Mouse (Mus musculus): ENCODE measurements at regions not wholly inside any gene's neighbourhood (a gene's known extent, or its start where the extent isn't known, plus 50 kb on each side); places are given as distances from the start of the nearest gene placed in this dataset.

GRCm38 (mm10) chr14:109958008-109958407, 796.9 kb downstream of the Slitrk6 start:
- 60% methylated on average over 3 of the region's 3 CpGs for WGBS

GRCm38 (mm10) chr14:109941944-109942343, 813.0 kb downstream of the Slitrk6 start:
- H3K27ac ChIP-seq: no peak overlapping the region
- no peaks in the 10 kb centered on the region for H3K36me3 ChIP-seq
- H3K27me3 ChIP-seq: no peaks in the 10 kb centered on the region
- ATAC-seq (ENCODE audit: borderline replicate concordance, extremely low read depth, low FRiP score, low TSS enrichment): no peak
- H3K9ac ChIP-seq: no peak overlapping the region
- no peak overlapping the region for H3K4me3 ChIP-seq
- no peak overlapping the region for H3K4me2 ChIP-seq
- H3K4me1 ChIP-seq: no peaks in the 10 kb centered on the region
- no peaks in the 10 kb centered on the region for H3K9me3 ChIP-seq
- WGBS: 83% methylated on average over 4 of the region's 4 CpGs

More at GRCm38 (mm10) chr14:109958008-109958407, 796.9 kb downstream of the Slitrk6 start:
- H3K4me1 ChIP-seq: no peaks in the 10 kb centered on the region
- H3K27me3 ChIP-seq: no peaks in the 10 kb centered on the region
- no peak overlapping the region for H3K4me3 ChIP-seq
- no peak overlapping the region for H3K4me2 ChIP-seq
- H3K36me3 ChIP-seq: no peaks in the 10 kb centered on the region
- ATAC-seq (ENCODE audit: borderline replicate concordance, extremely low read depth, low FRiP score, low TSS enrichment): no peak
- H3K27ac ChIP-seq: no peak overlapping the region
- H3K9me3 ChIP-seq: no peaks in the 10 kb centered on the region
- H3K9ac ChIP-seq: no peak overlapping the region

- Histone ChIP-seq H3K4me2 (no peak overlapping the region), H3K36me3 (no peaks in the 10 kb centered on the region), H3K27me3 (no peaks in the 10 kb centered on the region), H3K9ac (no peak overlapping the region), H3K4me1 (no peaks in the 10 kb centered on the region), H3K27ac (no peak overlapping the region), H3K4me3 (no peak overlapping the region), H3K9me3 (no peaks in the 10 kb centered on the region)
- 82% methylated on average over 1 of the region's 1 CpGs for WGBS
- ATAC-seq (ENCODE audit: borderline replicate concordance, extremely low read depth, low FRiP score, low TSS enrichment): no peak
Measured at GRCm38 (mm10) chr14:109941162-109941561, 813.8 kb downstream of the Slitrk6 start.

GRCm38 (mm10) chr14:109937432-109937831, 817.5 kb downstream of the Slitrk6 start:
- Histone ChIP-seq H3K27me3 (no peaks in the 10 kb centered on the region), H3K4me1 (no peaks in the 10 kb centered on the region), H3K9me3 (no peaks in the 10 kb centered on the region), H3K4me2 (no peak overlapping the region), H3K36me3 (no peaks in the 10 kb centered on the region), H3K4me3 (no peak overlapping the region), H3K9ac (no peak overlapping the region), H3K27ac (no peak overlapping the region)
- no peak for ATAC-seq (ENCODE audit: borderline replicate concordance, extremely low read depth, low FRiP score, low TSS enrichment)
- 71% methylated on average over 6 of the region's 6 CpGs for WGBS

- no peak overlapping the region for H3K27ac ChIP-seq
- no peak for ATAC-seq (ENCODE audit: borderline replicate concordance, extremely low read depth, low FRiP score, low TSS enrichment)
- no peaks in the 10 kb centered on the region for H3K27me3 ChIP-seq
- H3K36me3 ChIP-seq: no peaks in the 10 kb centered on the region
- WGBS: 89% methylated on average over 7 of the region's 7 CpGs
- H3K9me3 ChIP-seq: no peaks in the 10 kb centered on the region
- H3K4me2 ChIP-seq: no peak overlapping the region
- no peak overlapping the region for H3K4me3 ChIP-seq
- no peaks in the 10 kb centered on the region for H3K4me1 ChIP-seq
- H3K9ac ChIP-seq: no peak overlapping the region
Measured at GRCm38 (mm10) chr14:109928977-109929376, 826.0 kb downstream of the Slitrk6 start.

- ATAC-seq (ENCODE audit: borderline replicate concordance, extremely low read depth, low FRiP score, low TSS enrichment): no peak
- H3K36me3 ChIP-seq: no peaks in the 10 kb centered on the region
- no peak overlapping the region for H3K27ac ChIP-seq
- no peak overlapping the region for H3K9ac ChIP-seq
- WGBS: 76% methylated on average over 2 of the region's 2 CpGs
- no peak overlapping the region for H3K4me3 ChIP-seq
- H3K27me3 ChIP-seq: no peaks in the 10 kb centered on the region
- no peaks in the 10 kb centered on the region for H3K9me3 ChIP-seq
- no peaks in the 10 kb centered on the region for H3K4me1 ChIP-seq
- H3K4me2 ChIP-seq: no peak overlapping the region
Measured at GRCm38 (mm10) chr14:109891896-109892165, 863.1 kb downstream of the Slitrk6 start.

- no peak for ATAC-seq (ENCODE audit: borderline replicate concordance, extremely low read depth, low FRiP score, low TSS enrichment)
- no peaks in the 10 kb centered on the region for H3K27me3 ChIP-seq
- H3K9ac ChIP-seq: no peak overlapping the region
Measured at GRCm38 (mm10) chr14:109891151-109891895, 863.6 kb downstream of the Slitrk6 start.

GRCm38 (mm10) chr14:109876950-109877663, 877.8 kb downstream of the Slitrk6 start:
- Histone ChIP-seq H3K9ac (no peak overlapping the region), H3K4me3 (no peak overlapping the region), H3K4me1 (no peaks in the 10 kb centered on the region), H3K36me3 (no peaks in the 10 kb centered on the region), H3K4me2 (no peak overlapping the region), H3K27ac (no peak overlapping the region), H3K27me3 (no peaks in the 10 kb centered on the region), H3K9me3 (no peaks in the 10 kb centered on the region)
- 81% methylated on average over 1 of the region's 1 CpGs for WGBS
- no peak for ATAC-seq (ENCODE audit: borderline replicate concordance, extremely low read depth, low FRiP score, low TSS enrichment)

More at GRCm38 (mm10) chr14:109891151-109891895, 863.6 kb downstream of the Slitrk6 start:
- no peak overlapping the region for H3K27ac ChIP-seq
- no peaks in the 10 kb centered on the region for H3K9me3 ChIP-seq
- no peaks in the 10 kb centered on the region for H3K36me3 ChIP-seq
- WGBS: 65% methylated on average over 3 of the region's 3 CpGs
- no peak overlapping the region for H3K4me3 ChIP-seq
- H3K4me2 ChIP-seq: no peak overlapping the region
- H3K4me1 ChIP-seq: no peaks in the 10 kb centered on the region

- H3K4me1 ChIP-seq: no peaks in the 10 kb centered on the region
- H3K27me3 ChIP-seq: no peaks in the 10 kb centered on the region
- H3K9me3 ChIP-seq: no peaks in the 10 kb centered on the region
- 8% methylated on average over 1 of the region's 1 CpGs for WGBS
- H3K36me3 ChIP-seq: no peaks in the 10 kb centered on the region
- no peak overlapping the region for H3K9ac ChIP-seq
- no peak for ATAC-seq (ENCODE audit: borderline replicate concordance, extremely low read depth, low FRiP score, low TSS enrichment)
- H3K4me3 ChIP-seq: no peak overlapping the region
- H3K4me2 ChIP-seq: no peak overlapping the region
- H3K27ac ChIP-seq: no peak overlapping the region
Measured at GRCm38 (mm10) chr14:109874230-109874629, 880.7 kb downstream of the Slitrk6 start.

- Histone ChIP-seq H3K9ac (no peak overlapping the region), H3K27me3 (no peaks in the 10 kb centered on the region), H3K4me3 (no peak overlapping the region), H3K4me1 (no peaks in the 10 kb centered on the region), H3K9me3 (no peaks in the 10 kb centered on the region), H3K4me2 (no peak overlapping the region), H3K36me3 (no peaks in the 10 kb centered on the region), H3K27ac (no peak overlapping the region)
- no peak for ATAC-seq (ENCODE audit: borderline replicate concordance, extremely low read depth, low FRiP score, low TSS enrichment)
- 28% methylated on average over 6 of the region's 6 CpGs for WGBS
Measured at GRCm38 (mm10) chr14:109840354-109841104, 914.4 kb downstream of the Slitrk6 start.

GRCm38 (mm10) chr14:109802522-109803126, 888.7 kb upstream of the Slitrk1 start:
- no peak for ATAC-seq (ENCODE audit: borderline replicate concordance, extremely low read depth, low FRiP score, low TSS enrichment)
- Histone ChIP-seq H3K4me2 (no peak overlapping the region), H3K4me3 (no peak overlapping the region), H3K27ac (no peak overlapping the region), H3K9me3 (no peaks in the 10 kb centered on the region), H3K4me1 (no peaks in the 10 kb centered on the region), H3K9ac (no peak overlapping the region), H3K27me3 (no peaks in the 10 kb centered on the region), H3K36me3 (no peaks in the 10 kb centered on the region)
- 56% methylated on average over 3 of the region's 3 CpGs for WGBS

GRCm38 (mm10) chr14:109772246-109772645, 858.3 kb upstream of the Slitrk1 start:
- H3K4me3 ChIP-seq: no peak overlapping the region
- no peak for ATAC-seq (ENCODE audit: borderline replicate concordance, extremely low read depth, low FRiP score, low TSS enrichment)
- no peak overlapping the region for H3K9ac ChIP-seq
- WGBS: 79% methylated on average over 1 of the region's 1 CpGs
- H3K4me2 ChIP-seq: no peak overlapping the region
- 0 out of 2 replicates have a peak, but pooled peaks cover 3% of the 10 kb centered on the region for H3K9me3 ChIP-seq
- no peaks in the 10 kb centered on the region for H3K27me3 ChIP-seq
- no peaks in the 10 kb centered on the region for H3K4me1 ChIP-seq
- H3K36me3 ChIP-seq: no peaks in the 10 kb centered on the region
- H3K27ac ChIP-seq: no peak overlapping the region

All from lung, embryonic 15.5 days (tissue).